Mouse (Mus musculus) embryonic facial prominence, embryonic 13.5 days (tissue): ENCODE measurements around the gene March10. TPM values are rescaled to one million over a fixed set of nuclear protein-coding genes. Genes with fewer than 3 reads are reported as not detected.
A peak's percentile ranks its signal among the peaks of the same experiment; 100 is the strongest.

Experiments used
- ATAC-seq: fragments of 200-750 bp; cut with Nextera tagmentation; 2 replicates; pipeline ENCODE4 v1.8.0; 2017; ENCODE audit warnings: low read depth; ENCODE audit not compliant: insufficient number of reproducible peaks, insufficient read depth, low FRiP score, low TSS enrichment
- H3K27ac ChIP-seq: fragments of 300-500 bp; sonication (generic); 2 replicates; pipeline ENCODE4 v1.5.1; 2015; ENCODE audit warnings: moderate library complexity, mild to moderate bottlenecking, inconsistent platforms
- H3K27me3 ChIP-seq: fragments of 300-500 bp; sonication (generic); 2 replicates; pipeline ENCODE4 v1.6.1; 2015; ENCODE audit warnings: mild to moderate bottlenecking, inconsistent platforms
- H3K36me3 ChIP-seq: fragments of 300-500 bp; sonication (generic); 2 replicates; pipeline ENCODE4 v1.6.1; 2015; ENCODE audit warnings: mild to moderate bottlenecking, inconsistent platforms
- H3K4me1 ChIP-seq: fragments of 300-500 bp; sonication (generic); 2 replicates; pipeline ENCODE4 v1.6.1; 2015; ENCODE audit warnings: inconsistent platforms
- H3K4me2 ChIP-seq: fragments of 300-500 bp; sonication (generic); 2 replicates; pipeline ENCODE4 v1.6.1; 2015; ENCODE audit warnings: moderate library complexity, mild to moderate bottlenecking, inconsistent platforms
- H3K4me3 ChIP-seq: fragments of 300-500 bp; sonication (generic); 2 replicates; pipeline ENCODE4 v1.5.1; 2015; ENCODE audit warnings: mild to moderate bottlenecking, inconsistent platforms
- H3K9ac ChIP-seq: fragments of 300-500 bp; sonication (generic); 2 replicates; pipeline ENCODE4 v1.6.1; 2015; ENCODE audit warnings: mild to moderate bottlenecking, inconsistent platforms
- H3K9me3 ChIP-seq: fragments of 300-500 bp; sonication (generic); 2 replicates; pipeline ENCODE4 v1.6.1; 2016; ENCODE audit warnings: inconsistent platforms
- WGBS: fragments of 180-500 bp; shearing (Covaris S2); methylation state at CpG from one replicate; pipeline ENCODE4 v1.1.7; 2015; ENCODE audit warnings: mixed read lengths; 5-methylcytosine and 5-hydroxymethylcytosine counted together
- polyA plus RNA-seq: library from polyadenylated mRNA; unstranded; fragments of >200 nt; fragmentation: Nextera tagmentation; extraction: Ambion mirVana; gene quantifications from 2 replicates; pipeline ENCODE4 v1.2.1, GENCODE M21; 2015

March10 gene
- polyA plus RNA-seq, 1 experiment from 2014 or later = not detected

DNA sequence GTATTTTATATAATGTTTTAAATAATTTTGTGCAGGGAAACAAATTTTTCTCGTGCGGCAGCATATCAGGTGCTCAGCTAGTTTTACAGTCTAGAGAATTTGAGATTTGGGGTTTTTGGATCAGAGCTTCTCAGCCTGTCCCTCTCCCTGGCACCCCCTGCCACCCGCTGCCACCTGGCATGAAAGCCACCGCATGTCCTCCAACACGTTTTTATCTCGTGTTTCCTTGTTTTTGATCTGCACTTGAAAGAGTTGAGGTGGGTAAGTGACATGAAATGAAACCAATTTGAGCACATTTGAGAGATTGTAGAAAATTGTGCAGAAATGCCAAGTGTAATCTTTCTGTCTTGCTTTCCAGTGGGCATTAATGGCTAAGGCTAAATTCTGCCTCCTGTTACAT lies 11.6 kb downstream of the March10 start:
- Histone ChIP-seq H3K27ac (no peak overlapping the region), H3K4me1 (peaks cover 11% of the 10 kb centered on the region), H3K4me3 (no peak overlapping the region), H3K4me2 (no peak overlapping the region), H3K9me3 (no peaks in the 10 kb centered on the region), H3K36me3 (no peaks in the 10 kb centered on the region), H3K27me3 (no peaks in the 10 kb centered on the region), H3K9ac (no peak overlapping the region)
- ATAC-seq = no peak
- 76% methylated on average over 6 of the region's 6 CpGs for WGBS

DNA sequence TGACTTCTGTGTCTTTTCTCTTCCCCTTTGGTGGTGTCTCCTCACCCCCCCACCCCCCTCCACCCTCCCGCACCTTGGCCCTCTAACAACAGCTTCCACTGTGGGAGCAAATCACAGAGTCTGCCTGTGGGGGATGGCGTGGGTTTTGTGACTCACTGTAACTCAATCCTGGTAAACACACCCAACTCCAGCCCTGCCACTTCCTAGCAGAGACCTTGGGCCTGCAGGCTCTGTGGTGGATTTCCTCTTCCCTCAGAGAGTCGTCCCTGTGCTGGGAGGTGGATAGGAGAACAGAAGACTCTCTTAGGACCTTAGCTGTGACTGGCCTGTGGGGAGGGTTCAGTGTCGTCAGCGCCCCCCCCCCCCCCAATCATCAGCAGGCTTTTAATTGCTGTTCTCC lies 13.0 kb downstream of the March10 start:
- peaks cover 24% of the 10 kb centered on the region for H3K4me1 ChIP-seq
- no peak overlapping the region for H3K9ac ChIP-seq
- H3K27me3 ChIP-seq = no peaks in the 10 kb centered on the region
- ATAC-seq = peak; percentile 43; the same call in 1 of the 2 replicates
- H3K27ac ChIP-seq = no peak overlapping the region
- H3K9me3 ChIP-seq = no peaks in the 10 kb centered on the region
- no peak overlapping the region for H3K4me2 ChIP-seq
- 40% methylated on average over 5 of the region's 5 CpGs for WGBS
- H3K4me3 ChIP-seq = no peak overlapping the region
- H3K36me3 ChIP-seq = no peaks in the 10 kb centered on the region

DNA sequence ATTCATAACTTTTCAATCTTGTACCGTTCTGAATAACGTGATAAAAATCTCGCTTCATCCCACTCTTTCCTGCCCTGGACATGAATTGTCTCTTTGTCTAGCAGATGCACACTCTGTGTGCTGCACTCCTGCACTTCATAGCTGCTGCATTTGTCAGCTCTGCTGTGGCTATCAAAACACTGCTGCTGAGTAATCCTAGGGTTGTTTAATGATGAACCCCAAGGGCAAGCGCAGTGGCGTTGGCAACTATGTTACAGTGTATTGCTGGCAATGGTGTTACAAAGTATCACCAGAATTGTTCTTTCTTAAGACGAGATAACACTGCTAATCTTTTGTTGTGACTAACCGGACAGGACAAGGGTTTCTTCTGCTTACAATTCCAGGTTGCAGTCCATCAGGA lies 16.7 kb downstream of the March10 start:
- WGBS = 66% methylated on average over 7 of the region's 7 CpGs

DNA sequence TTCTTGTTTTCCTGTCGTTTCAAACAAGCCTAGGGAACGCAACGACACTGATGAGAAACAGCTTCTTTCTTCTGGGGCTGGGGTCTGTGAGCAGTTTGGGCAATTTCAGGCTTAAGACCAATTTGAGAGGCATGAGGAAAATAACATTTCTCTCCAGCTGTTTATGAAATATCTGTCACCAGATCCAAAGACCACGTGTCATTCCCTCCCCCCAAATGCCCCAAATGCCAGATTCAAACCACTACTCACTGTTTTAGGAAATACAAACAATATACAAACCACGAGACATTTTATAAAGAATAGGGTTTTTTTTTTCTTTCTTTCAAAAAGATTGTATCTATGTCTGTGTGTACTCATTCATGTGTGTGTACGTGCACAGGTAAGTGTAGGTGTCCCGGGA lies 17.6 kb downstream of the March10 start:
- no peaks in the 10 kb centered on the region for H3K9me3 ChIP-seq
- no peak for ATAC-seq
- H3K27ac ChIP-seq = no peak overlapping the region; the same call in 1 of the 2 replicates
- H3K4me1 ChIP-seq = peaks cover 30% of the 10 kb centered on the region
- WGBS = 35% methylated on average over 7 of the region's 7 CpGs
- no peak overlapping the region for H3K4me2 ChIP-seq
- H3K9ac ChIP-seq = no peak overlapping the region
- H3K27me3 ChIP-seq = no peaks in the 10 kb centered on the region
- H3K4me3 ChIP-seq = no peak overlapping the region
- H3K36me3 ChIP-seq = no peaks in the 10 kb centered on the region

More for the DNA sequence above, 16.7 kb downstream of the March10 start:
- no peaks in the 10 kb centered on the region for H3K36me3 ChIP-seq
- no peak overlapping the region for H3K27ac ChIP-seq
- H3K4me1 ChIP-seq = peaks cover 26% of the 10 kb centered on the region
- H3K9me3 ChIP-seq = no peaks in the 10 kb centered on the region
- ATAC-seq = no peak
- no peak overlapping the region for H3K9ac ChIP-seq
- no peak overlapping the region for H3K4me2 ChIP-seq
- H3K4me3 ChIP-seq = no peak overlapping the region
- no peaks in the 10 kb centered on the region for H3K27me3 ChIP-seq

DNA sequence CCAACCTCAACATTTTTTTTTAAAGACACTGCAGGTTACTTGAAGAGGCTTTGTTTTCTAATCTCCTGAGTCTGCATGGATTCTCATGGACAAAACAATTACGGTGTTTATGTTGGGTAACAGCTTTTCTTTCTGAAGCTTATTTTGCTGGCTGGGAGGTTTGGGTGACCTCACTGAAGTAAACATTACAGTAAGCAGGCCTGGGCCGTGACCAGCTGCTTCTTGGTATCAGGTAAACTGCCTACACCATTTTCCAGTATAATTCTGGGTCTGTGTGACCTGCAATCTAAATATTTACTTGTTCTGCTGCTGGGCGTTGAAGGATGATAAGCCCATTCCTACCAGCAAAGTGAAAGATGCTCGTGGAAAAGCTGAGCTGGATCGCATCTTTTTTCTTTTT lies 30.1 kb downstream of the March10 start:
- Histone ChIP-seq H3K4me2 (no peak overlapping the region), H3K27ac (no peak overlapping the region), H3K4me1 (no peaks in the 10 kb centered on the region), H3K9me3 (no peaks in the 10 kb centered on the region), H3K9ac (no peak overlapping the region), H3K36me3 (no peaks in the 10 kb centered on the region), H3K4me3 (no peak overlapping the region), H3K27me3 (no peaks in the 10 kb centered on the region)
- whole genome bisulfite sequencing = 71% methylated on average over 5 of the region's 5 CpGs
- ATAC-seq = no peak

DNA sequence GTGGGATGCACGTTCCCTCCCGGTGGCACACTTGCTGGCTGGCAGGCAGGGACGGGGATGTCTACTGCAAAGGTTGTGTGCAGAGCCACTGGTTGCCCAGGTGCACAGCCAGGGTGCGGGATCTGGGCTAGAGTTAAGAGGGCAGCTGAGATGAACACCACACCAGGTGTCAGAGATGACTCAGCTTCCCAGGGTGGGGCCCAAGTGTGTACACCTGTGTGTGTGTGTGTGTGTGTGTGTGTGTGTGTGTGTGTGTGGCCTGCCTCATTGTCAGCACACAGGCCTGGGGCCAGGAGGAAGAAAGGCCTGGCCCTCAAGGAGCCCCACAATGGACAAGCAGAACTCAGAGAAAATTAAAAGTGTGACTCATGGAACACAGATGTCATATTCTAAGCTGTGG lies 31.9 kb downstream of the March10 start:
- Histone ChIP-seq H3K4me2 (no peak overlapping the region), H3K36me3 (no peaks in the 10 kb centered on the region), H3K4me3 (no peak overlapping the region), H3K9ac (no peak overlapping the region), H3K9me3 (no peaks in the 10 kb centered on the region), H3K4me1 (no peaks in the 10 kb centered on the region), H3K27ac (peak overlapping the region; percentile 7; the same call in 1 of the 2 replicates), H3K27me3 (no peaks in the 10 kb centered on the region)
- 79% methylated on average over 4 of the region's 4 CpGs for WGBS
- ATAC-seq = no peak

DNA sequence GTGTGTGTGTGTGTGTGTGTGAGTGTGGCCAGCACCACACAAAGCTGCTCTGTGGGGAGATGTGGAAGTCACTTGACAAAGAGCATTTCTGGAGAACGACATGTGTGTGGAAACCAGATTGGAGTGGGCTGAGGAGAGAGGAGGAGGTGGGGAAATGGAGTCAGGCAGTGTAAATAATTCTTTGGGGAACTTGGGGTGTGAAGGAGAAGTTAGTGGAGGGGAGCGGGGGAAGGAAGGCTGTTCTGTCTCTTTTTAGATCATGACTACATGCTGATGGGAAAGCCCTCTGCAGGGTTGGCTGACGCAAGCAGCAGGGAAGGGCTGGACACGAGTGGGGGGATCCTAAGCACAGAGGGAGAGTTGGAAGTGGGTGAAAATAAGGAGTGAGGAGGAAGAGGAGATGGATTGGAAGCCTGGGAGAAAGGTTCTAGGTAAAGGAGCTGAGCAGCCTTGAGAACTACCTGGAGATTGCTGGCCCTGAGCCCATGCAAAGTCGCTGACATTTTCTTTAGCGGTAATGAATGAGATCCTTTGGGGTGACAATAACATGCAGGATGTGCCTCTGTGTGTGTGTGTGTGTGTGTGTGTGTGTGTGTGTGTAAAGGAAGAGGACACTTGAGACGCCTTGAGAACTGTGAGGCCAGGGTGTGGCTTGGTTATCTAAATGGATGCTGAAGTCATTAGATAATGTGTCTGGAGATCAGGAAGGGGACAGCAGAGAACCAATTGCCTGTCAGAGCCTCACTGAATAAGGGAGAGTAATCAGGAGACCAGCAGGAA lies 35.7 kb downstream of the March10 start:
- ATAC-seq = no peak
- no peak overlapping the region for H3K4me2 ChIP-seq
- H3K36me3 ChIP-seq = no peaks in the 10 kb centered on the region
- H3K27ac ChIP-seq = no peak overlapping the region
- H3K9ac ChIP-seq = no peak overlapping the region
- no peaks in the 10 kb centered on the region for H3K4me1 ChIP-seq
- no peaks in the 10 kb centered on the region for H3K9me3 ChIP-seq
- H3K4me3 ChIP-seq = no peak overlapping the region
- WGBS = 80% methylated on average over 7 of the region's 7 CpGs
- H3K27me3 ChIP-seq = no peaks in the 10 kb centered on the region

DNA sequence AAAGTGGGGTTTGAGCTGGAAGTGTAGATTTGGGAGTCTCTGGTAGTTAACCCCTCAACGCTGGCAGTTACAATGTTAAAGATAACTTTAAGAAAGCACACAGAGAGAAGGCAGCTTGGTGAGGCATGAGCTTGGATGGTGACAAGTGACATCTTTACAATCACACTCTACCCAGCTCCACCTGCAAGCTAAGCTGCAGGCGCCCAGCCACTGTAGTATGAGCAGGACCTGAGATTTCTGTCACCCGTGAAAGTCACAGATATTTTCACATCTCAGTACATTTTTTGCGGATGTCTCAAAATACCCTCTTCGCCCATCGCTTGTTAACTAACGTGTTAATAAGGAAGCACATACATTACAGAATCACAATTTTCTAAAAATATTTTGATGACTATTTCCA lies 36.6 kb downstream of the March10 start:
- WGBS = 92% methylated on average over 7 of the region's 7 CpGs
- ATAC-seq = no peak
- Histone ChIP-seq H3K4me1 (no peaks in the 10 kb centered on the region), H3K4me2 (no peak overlapping the region), H3K4me3 (no peak overlapping the region), H3K36me3 (no peaks in the 10 kb centered on the region), H3K27me3 (no peaks in the 10 kb centered on the region), H3K27ac (no peak overlapping the region), H3K9ac (no peak overlapping the region), H3K9me3 (no peaks in the 10 kb centered on the region)

DNA sequence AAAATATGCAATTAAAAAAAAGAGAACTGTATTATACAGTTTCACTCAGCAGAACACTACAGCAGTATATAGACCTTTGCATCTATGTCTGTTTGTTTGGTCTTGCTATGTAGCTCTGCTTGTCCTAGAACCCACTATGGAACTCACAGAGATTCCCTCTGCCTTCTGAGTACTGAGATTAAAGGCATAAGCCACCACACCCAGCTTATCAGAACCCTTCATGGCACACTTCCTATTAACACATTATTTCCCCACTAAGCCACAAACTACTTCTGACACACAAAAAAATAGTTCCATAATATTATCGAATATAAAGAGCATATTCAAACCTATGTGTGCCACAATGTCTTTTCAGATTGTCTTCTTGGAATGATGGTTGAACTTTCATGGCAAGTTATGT lies 42.5 kb downstream of the March10 start:
- H3K9me3 ChIP-seq = no peaks in the 10 kb centered on the region
- H3K27me3 ChIP-seq = no peaks in the 10 kb centered on the region
- H3K9ac ChIP-seq = no peak overlapping the region
- H3K4me3 ChIP-seq = no peak overlapping the region
- H3K36me3 ChIP-seq = no peaks in the 10 kb centered on the region
- no peak for ATAC-seq
- no peak overlapping the region for H3K27ac ChIP-seq
- no peak overlapping the region for H3K4me2 ChIP-seq
- 98% methylated on average over 1 of the region's 1 CpGs for WGBS
- no peaks in the 10 kb centered on the region for H3K4me1 ChIP-seq

DNA sequence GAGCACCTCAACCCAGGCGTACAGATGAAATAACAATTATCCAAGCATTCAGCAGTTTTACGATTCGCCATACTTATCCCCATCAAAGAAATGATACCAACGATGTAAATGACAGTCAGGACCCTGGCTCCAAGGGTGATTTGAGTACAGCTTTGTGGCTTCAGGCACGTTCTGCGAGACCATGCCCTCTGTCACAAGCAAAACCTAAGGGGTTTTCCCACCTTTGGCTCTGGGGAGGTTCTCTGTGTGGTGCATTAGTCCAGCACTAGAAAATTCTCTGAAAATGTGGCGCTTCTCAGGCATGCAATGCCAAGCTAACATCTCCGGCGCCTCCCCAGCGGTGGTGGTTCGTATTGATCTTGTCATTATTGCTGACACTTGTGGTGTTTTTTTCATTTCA lies 47.1 kb downstream of the March10 start:
- Histone ChIP-seq H3K9ac (no peak overlapping the region), H3K9me3 (no peaks in the 10 kb centered on the region), H3K27ac (no peak overlapping the region), H3K4me3 (no peak overlapping the region), H3K4me2 (no peak overlapping the region), H3K4me1 (peaks cover 9% of the 10 kb centered on the region), H3K36me3 (no peaks in the 10 kb centered on the region), H3K27me3 (no peaks in the 10 kb centered on the region)
- 81% methylated on average over 11 of the region's 11 CpGs for WGBS
- ATAC-seq = no peak

DNA sequence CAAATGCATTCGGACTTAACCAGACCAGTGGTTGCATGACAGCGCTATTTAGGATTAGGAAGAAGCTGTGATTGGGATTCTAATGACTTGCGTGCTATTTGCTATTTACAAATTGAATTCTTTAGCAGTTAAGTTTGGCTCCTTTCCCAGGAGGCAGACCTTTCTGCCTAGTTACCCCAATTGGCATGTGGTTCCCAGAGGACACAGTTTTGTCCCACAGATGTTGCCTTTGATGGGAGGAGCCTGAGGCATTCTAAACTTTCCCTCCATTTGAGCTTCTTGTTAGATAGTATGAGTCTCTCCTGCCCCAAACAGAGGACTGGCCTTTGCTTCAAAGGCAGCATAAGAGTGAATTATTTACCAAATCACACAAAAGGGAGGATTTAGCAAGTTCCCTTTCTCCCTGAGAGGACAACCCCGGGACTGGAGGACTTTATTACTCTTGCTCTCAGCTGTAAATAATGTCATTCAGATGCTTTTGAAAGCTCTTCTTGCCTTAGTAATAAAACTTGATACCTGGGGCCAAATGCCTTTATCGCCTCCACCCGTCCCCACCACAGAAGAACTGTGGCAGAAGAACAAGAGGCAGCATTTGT lies 48.6 kb downstream of the March10 start:
- Histone ChIP-seq H3K4me2 (no peak overlapping the region), H3K9ac (no peak overlapping the region), H3K4me3 (no peak overlapping the region), H3K4me1 (peaks cover 9% of the 10 kb centered on the region), H3K36me3 (no peaks in the 10 kb centered on the region), H3K27me3 (no peaks in the 10 kb centered on the region), H3K27ac (no peak overlapping the region), H3K9me3 (no peaks in the 10 kb centered on the region)
- WGBS = 59% methylated on average over 6 of the region's 6 CpGs
- ATAC-seq = no peak

DNA sequence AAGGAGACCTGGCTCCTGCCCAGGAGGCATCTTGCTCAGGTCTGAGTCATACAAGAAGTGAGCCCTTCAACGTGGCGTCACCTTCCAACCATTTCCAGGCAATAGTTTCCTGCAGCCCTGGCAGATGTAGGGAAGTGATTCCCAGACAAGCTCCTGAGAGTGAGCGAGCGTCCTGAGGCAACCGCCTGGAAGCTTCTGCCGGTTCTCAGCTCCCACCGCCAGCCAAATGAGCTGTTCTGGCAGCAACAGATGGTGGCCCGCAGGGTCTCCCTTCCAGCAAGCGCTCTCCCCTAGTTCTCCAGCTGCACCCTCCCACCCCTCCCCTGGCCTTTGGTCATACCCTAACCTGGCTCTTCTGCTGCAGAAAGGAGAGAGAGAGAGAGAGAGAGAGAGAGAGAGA lies 54.2 kb downstream of the March10 start:
- Histone ChIP-seq H3K4me3 (no peak overlapping the region), H3K4me1 (no peaks in the 10 kb centered on the region), H3K4me2 (no peak overlapping the region), H3K36me3 (no peaks in the 10 kb centered on the region), H3K9ac (no peak overlapping the region), H3K27ac (no peak overlapping the region), H3K9me3 (no peaks in the 10 kb centered on the region), H3K27me3 (no peaks in the 10 kb centered on the region)
- WGBS = 46% methylated on average over 9 of the region's 9 CpGs
- no peak for ATAC-seq
